ENCODE assay signal across 10 mouse cellular contexts in genomic region chr14:25481667-25482331, GRCm38 (mm10). TPM values are rescaled to one million over a fixed set of nuclear protein-coding genes. Genes with fewer than 3 reads are reported as not detected.
DNase-seq lines count a peak whose midpoint lies in the region; ATAC-seq and TF ChIP-seq lines count a peak whose summit lies in the region.
"Had no signal": no experiment of that assay in that cellular context is flagged by ENCODE, and none has a peak within 500 bp of the region (broad histone marks: within the 10 kb centered on the region; RNA-seq: fewer than 3 reads in every experiment).

No protein-coding gene starts in this region.

- H3K4me1 ChIP-seq in heart, embryonic 13.5 days = peaks cover 100% of the 10 kb centered on the region
- peaks cover 21% of the 10 kb centered on the region for H3K4me1 ChIP-seq in bone marrow, adult 2 months (ENCODE audit: control insufficient read depth, insufficient read depth, low read length)
- H3K4me1 ChIP-seq in forebrain, postnatal 0 days (ENCODE audit: insufficient read depth) = peaks cover 32% of the 10 kb centered on the region

- no peak for ATAC-seq in heart, embryonic 13.5 days (ENCODE audit: extremely low read depth, insufficient number of reproducible peaks, low FRiP score, low TSS enrichment)
- no peak for ATAC-seq in forebrain, postnatal 0 days
- no peak for ATAC-seq in megakaryocyte progenitor cell, adult 5-6 weeks (replicated peaks; ENCODE audit: poor library complexity)

- H3K9me3 ChIP-seq in heart, embryonic 13.5 days = no peaks in the 10 kb centered on the region
- no peaks in the 10 kb centered on the region for H3K9me3 ChIP-seq in forebrain, postnatal 0 days (ENCODE audit: low read length)

- H3K4me2 ChIP-seq in heart, embryonic 13.5 days = peak overlapping the region; percentile 52
- H3K4me2 ChIP-seq in forebrain, postnatal 0 days (ENCODE audit: low read depth) = no peak overlapping the region

- no peaks in the 10 kb centered on the region for H3K27me3 ChIP-seq in heart, embryonic 13.5 days (replicated peaks)
- H3K27me3 ChIP-seq in forebrain, postnatal 0 days (ENCODE audit: insufficient read depth, low read length) = no peaks in the 10 kb centered on the region

- H3K27ac ChIP-seq in heart, embryonic 13.5 days (replicated peaks) = peak overlapping the region; percentile 90
- H3K27ac ChIP-seq in bone marrow, adult 2 months (ENCODE audit: control insufficient read depth, insufficient read depth, low read depth, low read length, poor library complexity) = peak overlapping the region; percentile 87
- peak overlapping the region; percentile 37 for H3K27ac ChIP-seq in forebrain, postnatal 0 days (ENCODE audit: low read depth, low read length)
- peak overlapping the region; percentile 97 for H3K27ac ChIP-seq in macrophage

- H3K9ac ChIP-seq in heart, embryonic 13.5 days = peak overlapping the region; percentile 68
- H3K9ac ChIP-seq in forebrain, postnatal 0 days = no peak overlapping the region

- TF ChIP-seq POLR2A in bone marrow, adult 2 months (IDR thresholded peaks at IDR 0.05; ENCODE audit: borderline replicate concordance, control insufficient read depth, low read depth, low read length) = no peak

- WGBS in heart, embryonic 13.5 days = 59% methylated on average over 11 of the region's 11 CpGs
- WGBS in bone marrow, adult 2 months = 52% methylated on average over 11 of the region's 11 CpGs
- WGBS in forebrain, postnatal 0 days = 62% methylated on average over 11 of the region's 11 CpGs
- 68% methylated on average over 7 of the region's 11 CpGs for WGBS in macrophage (ENCODE audit: missing documents)

- intact Hi-C loops in heart, postnatal 36 days (cut with DNase I) = loop anchor here (2.0 kb wide), 1 partner anchor 19 kb away; no protein-coding TSS in a partner anchor

- no peak for TF ChIP-seq CTCF in bone marrow, adult 2 months (IDR thresholded peaks at IDR 0.05; ENCODE audit: control insufficient read depth, insufficient read depth, low read length)
- no peak for TF ChIP-seq CTCF in forebrain, postnatal 0 days (IDR thresholded peaks at IDR 0.05; ENCODE audit: low read depth)

- peaks cover 100% of the 10 kb centered on the region for H3K79me2 ChIP-seq in macrophage (ENCODE audit: inconsistent target)

- no peaks in the 10 kb centered on the region for H3K36me3 ChIP-seq in heart, embryonic 13.5 days
- H3K36me3 ChIP-seq in forebrain, postnatal 0 days (ENCODE audit: insufficient read depth) = no peaks in the 10 kb centered on the region
- H3K36me3 ChIP-seq in macrophage (ENCODE audit: inconsistent target) = no peaks in the 10 kb centered on the region
- H3K36me3 ChIP-seq: G1E had no signal

- DNase-seq in heart, postnatal 36 days = no peak
- DNase-seq in forebrain, postnatal 0 days = no peak
- no peak for DNase-seq in right cerebral cortex, postnatal 25 days
- DNase-seq in ovary, postnatal 36 days (ENCODE audit: low spot score) = no peak
- DNase-seq: thymus, postnatal 4 days had no signal

- no peak overlapping the region; the same call in 1 of the 2 replicates for H3K4me3 ChIP-seq in heart, embryonic 13.5 days
- peak overlapping the region; percentile 49 for H3K4me3 ChIP-seq in bone marrow, adult 2 months (replicated peaks; ENCODE audit: control insufficient read depth, low read depth, low read length)
- no peak overlapping the region for H3K4me3 ChIP-seq in forebrain, postnatal 0 days (ENCODE audit: low read depth, low read length)
- peak overlapping the region; percentile 21; the same call in 1 of the 2 replicates for H3K4me3 ChIP-seq in macrophage (ENCODE audit: inconsistent target)

RNA-seq across cellular contexts. Expression of gene Zmiz1, which starts 22.8 kb away (rescaled TPM):
- polyA plus RNA-seq in heart, embryonic 13.5 days (2015; fragmentation: Nextera tagmentation; extraction: Ambion mirVana) = 25.1 and 25.7 TPM in 2 replicates
- 10 to 100 TPM; 38.8 to 41.7 TPM for total RNA-seq in heart, postnatal 36 days (2021)
- 12.6 and 27.2 TPM in 2 replicates for polyA plus RNA-seq in bone marrow, adult 2 months (2011; ENCODE audit: insufficient read depth, insufficient read length, low replicate concordance, missing spikeins)
- 48.5 and 75.6 TPM in 2 replicates for total RNA-seq in forebrain, postnatal 0 days (2014; rRNA removed)
- polyA plus RNA-seq in forebrain, postnatal 0 days (2015; fragmentation: Nextera tagmentation; extraction: Ambion mirVana) = 27.7 and 38.0 TPM in 2 replicates
- 100 to 1,000 TPM; 201 to 426 (median 339) TPM for total RNA-seq in macrophage (2018; cell fraction: chromatin; rRNA removed)
- total RNA-seq in macrophage (2018; cell fraction: cytosol; rRNA removed) = 100 to 1,000 TPM; 130 to 224 (median 189) TPM
- 100 to 1,000 TPM; 176 to 364 (median 261) TPM for total RNA-seq in macrophage (2018; cell fraction: nucleus; rRNA removed)
- polyA plus RNA-seq in macrophage (2018) = 74.5 to 135 TPM (median 101 TPM) in 3 replicates
- total RNA-seq in megakaryocyte progenitor cell, adult 5-6 weeks (2015) = 70.0 and 79.1 TPM in 2 replicates
- total RNA-seq in megakaryocyte progenitor cell, adult 5-6 weeks (2017) = 8.2 and 9.3 TPM in 2 replicates

Comparison
In these comparisons a context has a peak if more than half of its experiments do, and no peak if none do; other contexts are left out.
1. H3K27ac ChIP-seq: peak in every context shown above with its lines; median percentile 97 in macrophage; 90 in heart, embryonic 13.5 days; 87 in bone marrow, adult 2 months; 37 in forebrain, postnatal 0 days.
2. H3K4me3 ChIP-seq: peak in bone marrow, adult 2 months (single experiment) and macrophage (single experiment); none in heart, embryonic 13.5 days (single experiment) and forebrain, postnatal 0 days (single experiment).